Mouse (Mus musculus) hindbrain, postnatal 0 days (tissue): ENCODE data around the gene Ccr8. TPM values are rescaled to one million over a fixed set of nuclear protein-coding genes. Genes with fewer than 3 reads are reported as not detected.

Experiments
- ATAC-seq: fragments of 200-750 bp; cut with Nextera tagmentation; 2 replicates; pipeline ENCODE4 v1.8.0; 2017; ENCODE audit warnings: mild to moderate bottlenecking, moderate TSS enrichment, moderate library complexity
- DNase-seq: peaks from one replicate; pipeline ENCODE4 v3.0.0-alpha.2; 2015; ENCODE audit warnings: low spot score
- H3K27ac ChIP-seq: fragments of 300-500 bp; sonication (generic); 2 replicates; pipeline ENCODE4 v1.5.1; 2014; ENCODE audit warnings: mild to moderate bottlenecking
- H3K27me3 ChIP-seq: fragments of 300-500 bp; sonication (generic); 2 replicates; pipeline ENCODE4 v1.6.1; 2014; ENCODE audit warnings: low read length, mixed read lengths; ENCODE audit not compliant: insufficient read depth
- H3K36me3 ChIP-seq: fragments of 300-500 bp; sonication (generic); 2 replicates; pipeline ENCODE4 v1.6.1; 2014; ENCODE audit warnings: low read length, mixed read lengths; ENCODE audit not compliant: insufficient read depth
- H3K4me1 ChIP-seq: fragments of 300-500 bp; sonication (generic); 2 replicates; pipeline ENCODE4 v1.6.1; 2014; ENCODE audit warnings: antibody characterized with exemption, low read length, mixed read lengths; ENCODE audit not compliant: insufficient read depth
- H3K4me2 ChIP-seq: fragments of 300-500 bp; sonication (generic); 2 replicates; pipeline ENCODE4 v1.6.1; 2014; ENCODE audit warnings: low read depth, mild to moderate bottlenecking, low read length, moderate library complexity, mixed read lengths
- H3K4me3 ChIP-seq: fragments of 300-500 bp; sonication (generic); 2 replicates; pipeline ENCODE4 v1.5.1; 2014; ENCODE audit warnings: low read length
- H3K9ac ChIP-seq: fragments of 300-500 bp; sonication (generic); replicated peaks from 2 replicates; pipeline ENCODE4 v1.6.1; 2014; ENCODE audit warnings: mild to moderate bottlenecking, low read length, moderate library complexity, mixed read lengths
- H3K9me3 ChIP-seq: fragments of 300-500 bp; sonication (generic); 2 replicates; pipeline ENCODE4 v1.6.1; 2016; ENCODE audit warnings: low read length, mixed read lengths
- CTCF ChIP-seq: IDR thresholded peaks from 2 replicates; pipeline ENCODE4 v1.5.1; 2016; ENCODE audit warnings: antibody characterized with exemption, control low read depth, low read depth
- WGBS: fragments of 180-500 bp; shearing (Covaris S2); extraction: QIAGEN DNeasy Blood & Tissue Kit; methylation state at CpG from one replicate; pipeline ENCODE4 v1.1.7; 2014; 5-methylcytosine and 5-hydroxymethylcytosine counted together
- polyA plus RNA-seq: library from polyadenylated mRNA; unstranded; fragments of >200 nt; fragmentation: Nextera tagmentation; extraction: Ambion mirVana; gene quantifications from 2 replicates; pipeline ENCODE4 v1.2.1, GENCODE M21; 2015
- total RNA-seq: library from RNA; depleted of rRNA; stranded (reverse); fragments of >200 nt; gene quantifications from 2 replicates; pipeline ENCODE4 v1.2.3, GENCODE M21; 2014

The Ccr8 gene
- total and polyA plus RNA-seq, 2 experiments from 2014 or later, result not detected

- Histone ChIP-seq H3K9me3 (no peaks in the 10 kb centered on the region), H3K9ac (no peak overlapping the region), H3K27ac (no peak overlapping the region), H3K4me2 (no peak overlapping the region), H3K36me3 (no peaks in the 10 kb centered on the region), H3K27me3 (no peaks in the 10 kb centered on the region), H3K4me1 (no peaks in the 10 kb centered on the region), H3K4me3 (no peak overlapping the region)
- ATAC-seq (no peak), DNase-seq (no peak)
- TF ChIP-seq CTCF, result no peak
- 75% methylated on average over 4 of the region's 4 CpGs for WGBS
Measured at GRCm38 (mm10) chr9:120064317-120064716, 27.6 kb upstream of the Ccr8 start.

GRCm38 (mm10) chr9:120067609-120068008 lies 24.3 kb upstream of the Ccr8 start:
- DNase-seq, result no peak
- H3K4me3 ChIP-seq, result no peak overlapping the region
- no peak overlapping the region for H3K9ac ChIP-seq
- H3K27ac ChIP-seq, result no peak overlapping the region
- no peak for TF ChIP-seq CTCF
- WGBS, result 90% methylated on average over 2 of the region's 2 CpGs
- H3K27me3 ChIP-seq, result no peaks in the 10 kb centered on the region
- H3K4me1 ChIP-seq, result no peaks in the 10 kb centered on the region
- no peak for ATAC-seq
- H3K9me3 ChIP-seq, result no peaks in the 10 kb centered on the region
- no peak overlapping the region for H3K4me2 ChIP-seq
- no peaks in the 10 kb centered on the region for H3K36me3 ChIP-seq

DNA sequence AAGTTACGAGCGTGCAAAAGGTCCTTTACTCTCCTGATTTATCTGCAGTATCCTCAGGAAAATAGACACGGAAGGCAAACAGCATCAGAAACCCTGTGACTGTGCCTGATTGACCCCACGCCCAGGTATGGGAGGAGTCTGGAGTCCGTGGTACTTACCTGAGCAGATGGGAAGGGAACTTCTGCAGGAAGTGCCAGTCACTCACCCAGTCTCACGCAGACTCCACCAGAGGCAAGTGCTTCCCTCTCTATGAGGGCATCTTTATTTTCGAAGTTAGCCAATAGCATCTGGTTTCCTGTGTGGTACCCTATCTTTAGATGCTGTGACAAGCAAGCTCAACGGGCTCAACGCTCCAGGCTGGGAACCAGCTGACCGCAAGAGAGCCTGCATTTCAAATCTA lies 23.9 kb upstream of the Ccr8 start:
- DNase-seq (no peak), ATAC-seq (no peak)
- Histone ChIP-seq H3K4me2 (no peak overlapping the region), H3K4me3 (no peak overlapping the region), H3K27ac (no peak overlapping the region), H3K4me1 (no peaks in the 10 kb centered on the region), H3K9ac (no peak overlapping the region), H3K9me3 (no peaks in the 10 kb centered on the region), H3K27me3 (no peaks in the 10 kb centered on the region), H3K36me3 (no peaks in the 10 kb centered on the region)
- TF ChIP-seq CTCF, result no peak
- WGBS, result 71% methylated on average over 10 of the region's 10 CpGs

GRCm38 (mm10) chr9:120069779-120070178 lies 22.1 kb upstream of the Ccr8 start, which contains the start of gene Cx3cr1:
Cx3cr1 (minus strand) TSS chr9:120069879.
- Histone ChIP-seq H3K4me2 (no peak within 1 kb of the TSS), H3K9ac (no peak within 1 kb of the TSS), H3K4me3 (no peak within 1 kb of the TSS), H3K36me3 (no peaks in the 10 kb centered on the region), H3K27ac (no peak within 1 kb of the TSS), H3K9me3 (no peaks in the 10 kb centered on the region), H3K4me1 (no peaks in the 10 kb centered on the region), H3K27me3 (no peaks in the 10 kb centered on the region)
- DNase-seq, result no peak
- 82% methylated on average over 11 of the region's 11 CpGs for WGBS
- TF ChIP-seq CTCF, result no peak
- ATAC-seq, result no peak

DNA sequence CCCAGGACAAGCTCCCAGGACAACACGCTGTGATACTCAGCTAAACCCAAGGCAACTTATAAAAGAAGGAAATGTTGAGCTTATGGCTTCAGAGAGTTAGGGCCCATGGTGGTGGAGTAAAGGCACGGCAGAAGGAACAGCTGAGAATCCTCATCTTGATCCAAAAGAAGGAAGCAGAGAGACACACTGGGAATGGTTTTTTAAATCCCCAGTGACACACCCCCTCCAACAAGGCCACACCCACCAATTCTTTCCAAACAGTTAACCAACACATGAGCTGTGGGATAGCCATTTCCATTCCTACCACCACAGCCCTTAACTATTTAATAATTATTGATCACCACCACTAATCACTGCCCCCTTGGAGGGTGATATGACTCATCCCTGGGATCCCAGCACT lies 20.7 kb upstream of the Ccr8 start:
- H3K27me3 ChIP-seq, result no peaks in the 10 kb centered on the region
- TF ChIP-seq CTCF, result no peak
- WGBS, result 78% methylated on average over 2 of the region's 2 CpGs

GRCm38 (mm10) chr9:120073169-120073568 lies 18.7 kb upstream of the Ccr8 start:
- H3K27me3 ChIP-seq, result no peaks in the 10 kb centered on the region
- DNase-seq (peak; percentile 74), ATAC-seq (peak; percentile 47)
- no peaks in the 10 kb centered on the region for H3K4me1 ChIP-seq
- no peak overlapping the region for H3K27ac ChIP-seq
- TF ChIP-seq CTCF, result peak; percentile 91
- H3K4me2 ChIP-seq, result no peak overlapping the region
- H3K4me3 ChIP-seq, result no peak overlapping the region
- H3K9me3 ChIP-seq, result no peaks in the 10 kb centered on the region
- 21% methylated on average over 3 of the region's 3 CpGs for WGBS
- H3K36me3 ChIP-seq, result no peaks in the 10 kb centered on the region
- no peak overlapping the region for H3K9ac ChIP-seq

More for the DNA sequence above, 20.7 kb upstream of the Ccr8 start:
- no peak overlapping the region for H3K4me2 ChIP-seq
- DNase-seq (no peak), ATAC-seq (no peak)
- H3K4me1 ChIP-seq, result no peaks in the 10 kb centered on the region
- no peaks in the 10 kb centered on the region for H3K9me3 ChIP-seq
- no peak overlapping the region for H3K9ac ChIP-seq
- H3K4me3 ChIP-seq, result no peak overlapping the region
- no peak overlapping the region for H3K27ac ChIP-seq
- no peaks in the 10 kb centered on the region for H3K36me3 ChIP-seq

- TF ChIP-seq CTCF, result no peak
- no peak overlapping the region for H3K27ac ChIP-seq
- H3K4me1 ChIP-seq, result no peaks in the 10 kb centered on the region
- H3K4me3 ChIP-seq, result no peak overlapping the region
- no peaks in the 10 kb centered on the region for H3K36me3 ChIP-seq
- H3K9me3 ChIP-seq, result no peaks in the 10 kb centered on the region
- DNase-seq, result no peak
- H3K9ac ChIP-seq, result no peak overlapping the region
- ATAC-seq, result no peak
- 88% methylated on average over 7 of the region's 7 CpGs for WGBS
- no peaks in the 10 kb centered on the region for H3K27me3 ChIP-seq
- no peak overlapping the region for H3K4me2 ChIP-seq
Measured at GRCm38 (mm10) chr9:120074516-120074915, 17.4 kb upstream of the Ccr8 start.
